Mouse (Mus musculus): ENCODE measurements at regions not wholly inside any gene's neighbourhood (a gene's known extent, or its start where the extent isn't known, plus 50 kb on each side); places are given as distances from the start of the nearest gene placed in this dataset.

- DNase-seq = peak in 1 of 2 experiments; percentile 33
These were observed 81.9 kb upstream of the Klf6 start for GRCm38 (mm10) chr13:5779410-5779809.

GRCm38 (mm10) chr13:5782540-5782939 lies 78.7 kb upstream of the Klf6 start:
- no peak for DNase-seq

- no peak for DNase-seq
These were observed 74.2 kb upstream of the Klf6 start for GRCm38 (mm10) chr13:5787114-5787513.

GRCm38 (mm10) chr13:5789302-5789701 lies 72.0 kb upstream of the Klf6 start:
- DNase-seq = no peak

- DNase-seq = peak; percentile 67 to 72
These were observed 59.2 kb upstream of the Klf6 start for GRCm38 (mm10) chr13:5802079-5802478.

GRCm38 (mm10) chr13:5802826-5803225 lies 58.5 kb upstream of the Klf6 start:
- peak; percentile 58 to 59 for DNase-seq

- DNase-seq = peak; percentile 89 to 90
These were observed 57.5 kb upstream of the Klf6 start for GRCm38 (mm10) chr13:5803540-5804380.

- DNase-seq = peak; percentile 32 to 39
These were observed 56.8 kb upstream of the Klf6 start for GRCm38 (mm10) chr13:5804381-5804941.

- DNase-seq = no peak
These were observed 52.9 kb upstream of the Klf6 start for GRCm38 (mm10) chr13:5808380-5808779.

Measured in heart, adult 18-20 months (tissue).